ENCODE assay signal across 8 mouse cellular contexts in genomic region chr9:54699087-54699344, GRCm38 (mm10). TPM values are rescaled to one million over a fixed set of nuclear protein-coding genes. Genes with fewer than 3 reads are reported as not detected.
DNase-seq lines count a peak whose midpoint lies in the region; ATAC-seq and TF ChIP-seq lines count a peak whose summit lies in the region.

No protein-coding gene starts in this region.

- H3K9ac ChIP-seq in kidney, embryonic 15.5 days: peak overlapping the region; percentile 68
- H3K9ac ChIP-seq in embryonic facial prominence, embryonic 13.5 days: peak overlapping the region; percentile 87
- H3K9ac ChIP-seq in hindbrain, embryonic 16.5 days (ENCODE audit: low read depth, low read length): peak overlapping the region; percentile 86
- H3K9ac ChIP-seq in midbrain, postnatal 0 days (replicated peaks; ENCODE audit: low read length, poor library complexity, severe bottlenecking): peak overlapping the region; percentile 84

- H3K4me3 ChIP-seq in kidney, embryonic 15.5 days (replicated peaks): peak overlapping the region; percentile 73
- H3K4me3 ChIP-seq in embryonic facial prominence, embryonic 13.5 days: peak overlapping the region; percentile 76
- peak overlapping the region; percentile 78 for H3K4me3 ChIP-seq in hindbrain, embryonic 16.5 days (ENCODE audit: low read length)
- peak overlapping the region; percentile 76 for H3K4me3 ChIP-seq in midbrain, postnatal 0 days (ENCODE audit: low read depth, low read length)

- peaks cover 15% of the 10 kb centered on the region for H3K4me1 ChIP-seq in kidney, embryonic 15.5 days
- peaks cover 17% of the 10 kb centered on the region for H3K4me1 ChIP-seq in embryonic facial prominence, embryonic 13.5 days
- H3K4me1 ChIP-seq in hindbrain, embryonic 16.5 days (ENCODE audit: control insufficient read depth, insufficient read depth, low read depth, low read length): peaks cover 9% of the 10 kb centered on the region
- peaks cover 4% of the 10 kb centered on the region; the same call in 1 of the 2 replicates for H3K4me1 ChIP-seq in midbrain, postnatal 0 days (ENCODE audit: insufficient read depth, low read length)

- no peaks in the 10 kb centered on the region for H3K9me3 ChIP-seq in kidney, embryonic 15.5 days (replicated peaks)
- no peaks in the 10 kb centered on the region for H3K9me3 ChIP-seq in embryonic facial prominence, embryonic 13.5 days
- H3K9me3 ChIP-seq in hindbrain, embryonic 16.5 days (ENCODE audit: control insufficient read depth, low read length): peaks cover 5% of the 10 kb centered on the region; the same call in 1 of the 2 replicates
- no peaks in the 10 kb centered on the region for H3K9me3 ChIP-seq in midbrain, postnatal 0 days (ENCODE audit: low read length)

- no peak for DNase-seq in kidney, adult 11 months
- no peak for DNase-seq in midbrain, postnatal 0 days (ENCODE audit: low spot score)
- DNase-seq in adrenal gland, adult 8-10 months: no peak
- no peak for DNase-seq in layer of hippocampus, adult 9-10 months (ENCODE audit: low spot score)
- DNase-seq in layer of hippocampus, postnatal 36 days: no peak

- H3K27ac ChIP-seq in kidney, embryonic 15.5 days: no peak overlapping the region
- no peak overlapping the region; the same call in 1 of the 2 replicates for H3K27ac ChIP-seq in embryonic facial prominence, embryonic 13.5 days
- no peak overlapping the region; the same call in 1 of the 2 replicates for H3K27ac ChIP-seq in hindbrain, embryonic 16.5 days (ENCODE audit: low read depth, low read length)
- H3K27ac ChIP-seq in midbrain, postnatal 0 days (ENCODE audit: low read depth, low read length): peak overlapping the region; percentile 39; the same call in 1 of the 2 replicates

- no peak for TF ChIP-seq CTCF in midbrain, postnatal 0 days (IDR thresholded peaks at IDR 0.05)

- peak; percentile 54 for ATAC-seq in kidney, embryonic 15.5 days (replicated peaks; ENCODE audit: low FRiP score)
- ATAC-seq in embryonic facial prominence, embryonic 13.5 days (ENCODE audit: insufficient number of reproducible peaks, insufficient read depth, low FRiP score, low TSS enrichment, low read depth): 0 out of 2 replicates have a peak, but pooled peaks have one; percentile 28
- peak; percentile 59 for ATAC-seq in hindbrain, embryonic 16.5 days
- ATAC-seq in midbrain, postnatal 0 days (ENCODE audit: low FRiP score): peak; percentile 64

- H3K27me3 ChIP-seq in kidney, embryonic 15.5 days: peaks cover 35% of the 10 kb centered on the region
- peaks cover 24% of the 10 kb centered on the region for H3K27me3 ChIP-seq in embryonic facial prominence, embryonic 13.5 days
- H3K27me3 ChIP-seq in hindbrain, embryonic 16.5 days (replicated peaks; ENCODE audit: control insufficient read depth, insufficient read depth, low read length): no peaks in the 10 kb centered on the region; the same call in 1 of the 2 replicates
- no peaks in the 10 kb centered on the region for H3K27me3 ChIP-seq in midbrain, postnatal 0 days (ENCODE audit: insufficient read depth, low read length)

- WGBS in kidney, embryonic 15.5 days: 11% methylated on average over 27 of the region's 27 CpGs
- 11% methylated on average over 27 of the region's 27 CpGs for WGBS in embryonic facial prominence, embryonic 13.5 days
- WGBS in hindbrain, embryonic 16.5 days: 6% methylated on average over 27 of the region's 27 CpGs
- 11% methylated on average over 27 of the region's 27 CpGs for WGBS in midbrain, postnatal 0 days

- no peaks in the 10 kb centered on the region for H3K36me3 ChIP-seq in kidney, embryonic 15.5 days
- no peaks in the 10 kb centered on the region for H3K36me3 ChIP-seq in embryonic facial prominence, embryonic 13.5 days
- no peaks in the 10 kb centered on the region for H3K36me3 ChIP-seq in hindbrain, embryonic 16.5 days (ENCODE audit: control insufficient read depth, insufficient read depth, low read length)
- no peaks in the 10 kb centered on the region for H3K36me3 ChIP-seq in midbrain, postnatal 0 days (ENCODE audit: insufficient read depth, low read length)

- H3K4me2 ChIP-seq in kidney, embryonic 15.5 days: peak overlapping the region; percentile 96
- H3K4me2 ChIP-seq in embryonic facial prominence, embryonic 13.5 days: peak overlapping the region; percentile 90
- H3K4me2 ChIP-seq in hindbrain, embryonic 16.5 days (ENCODE audit: low read length): peak overlapping the region; percentile 86
- peak overlapping the region; percentile 87 for H3K4me2 ChIP-seq in midbrain, postnatal 0 days (ENCODE audit: low read depth, low read length, poor library complexity, severe bottlenecking)

RNA-seq across cellular contexts. Expression of gene Dnaja4, which starts 0.3 kb away (rescaled TPM):
- polyA plus RNA-seq in kidney, embryonic 15.5 days (2015; fragmentation: Nextera tagmentation; extraction: Ambion mirVana): 3.6 and 4.4 TPM in 2 replicates
- polyA plus RNA-seq in embryonic facial prominence, embryonic 13.5 days (2015; fragmentation: Nextera tagmentation; extraction: Ambion mirVana): 7.3 and 8.2 TPM in 2 replicates
- 9.1 and 10.0 TPM in 2 replicates for polyA plus RNA-seq in hindbrain, embryonic 16.5 days (2015; fragmentation: Nextera tagmentation; extraction: Ambion mirVana)
- total RNA-seq in midbrain, postnatal 0 days (2014; rRNA removed): 5.4 and 7.7 TPM in 2 replicates
- 6.7 and 8.0 TPM in 2 replicates for polyA plus RNA-seq in midbrain, postnatal 0 days (2015; fragmentation: Nextera tagmentation; extraction: Ambion mirVana)
- total RNA-seq in adrenal gland, adult 8-10 months (2022): 10 to 100 TPM; 25.6 to 30.9 (median 28.1) TPM
- total RNA-seq in layer of hippocampus, postnatal 36 days (2021): 10 to 100 TPM; 52.4 to 57.9 TPM

RNA-seq across cellular contexts. Expression of gene Wdr61, which starts 35.3 kb away (rescaled TPM):
- polyA plus RNA-seq in kidney, embryonic 15.5 days (2015; fragmentation: Nextera tagmentation; extraction: Ambion mirVana): 151 and 160 TPM in 2 replicates
- polyA plus RNA-seq in embryonic facial prominence, embryonic 13.5 days (2015; fragmentation: Nextera tagmentation; extraction: Ambion mirVana): 156 and 167 TPM in 2 replicates
- 90.1 and 93.3 TPM in 2 replicates for polyA plus RNA-seq in hindbrain, embryonic 16.5 days (2015; fragmentation: Nextera tagmentation; extraction: Ambion mirVana)
- total RNA-seq in midbrain, postnatal 0 days (2014; rRNA removed): 43.7 and 47.3 TPM in 2 replicates
- 83.9 and 86.3 TPM in 2 replicates for polyA plus RNA-seq in midbrain, postnatal 0 days (2015; fragmentation: Nextera tagmentation; extraction: Ambion mirVana)
- 10 to 100 TPM; 65.7 to 74.8 (median 70.1) TPM for total RNA-seq in adrenal gland, adult 8-10 months (2022)
- 10 to 100 TPM; 60.9 to 62.5 TPM for total RNA-seq in layer of hippocampus, postnatal 36 days (2021)

RNA-seq across cellular contexts. Expression of gene Acsbg1, which starts 37.3 kb away (rescaled TPM):
- 2.1 and 4.6 TPM in 2 replicates for polyA plus RNA-seq in kidney, embryonic 15.5 days (2015; fragmentation: Nextera tagmentation; extraction: Ambion mirVana)
- polyA plus RNA-seq in embryonic facial prominence, embryonic 13.5 days (2015; fragmentation: Nextera tagmentation; extraction: Ambion mirVana): 1.4 and 1.6 TPM in 2 replicates
- 48.7 and 59.8 TPM in 2 replicates for polyA plus RNA-seq in hindbrain, embryonic 16.5 days (2015; fragmentation: Nextera tagmentation; extraction: Ambion mirVana)
- total RNA-seq in midbrain, postnatal 0 days (2014; rRNA removed): 54.7 and 69.9 TPM in 2 replicates
- polyA plus RNA-seq in midbrain, postnatal 0 days (2015; fragmentation: Nextera tagmentation; extraction: Ambion mirVana): 42.8 and 49.7 TPM in 2 replicates
- 100 to 1,000 TPM; 259 to 564 (median 438) TPM for total RNA-seq in adrenal gland, adult 8-10 months (2022)
- 100 to 1,000 TPM; 110 to 111 TPM for total RNA-seq in layer of hippocampus, postnatal 36 days (2021)
